Mouse (Mus musculus) lung, embryonic 16.5 days (tissue): Measurements from ENCODE around the gene Tlr7. TPM values are rescaled to one million over a fixed set of nuclear protein-coding genes. Genes with fewer than 3 reads are reported as not detected.
A peak's percentile ranks its signal among the peaks of the same experiment; 100 is the strongest.
"Not testable (repeated sequence)": the region's sequence is repeated elsewhere in the genome, so short reads cannot be mapped to it uniquely, and the experiment has no call there.

ENCODE experiments used
- ATAC-seq: fragments of 200-750 bp; cut with Nextera tagmentation; 2 replicates; pipeline ENCODE4 v1.8.0; 2017; ENCODE audit warnings: low read depth, mild to moderate bottlenecking, moderate library complexity
- H3K27ac ChIP-seq: fragments of 300-500 bp; sonication (generic); 2 replicates; pipeline ENCODE4 v1.5.1; 2014; ENCODE audit warnings: mild to moderate bottlenecking, control low read depth, low read length
- H3K27me3 ChIP-seq: fragments of 300-500 bp; sonication (generic); 2 replicates; pipeline ENCODE4 v1.6.1; 2014; ENCODE audit warnings: low read depth, low read length, mixed read lengths; ENCODE audit not compliant: control insufficient read depth, insufficient read depth
- H3K36me3 ChIP-seq: fragments of 300-500 bp; sonication (generic); 2 replicates; pipeline ENCODE4 v1.6.1; 2014; ENCODE audit warnings: low read length; ENCODE audit not compliant: control insufficient read depth, insufficient read depth
- H3K4me1 ChIP-seq: fragments of 300-500 bp; sonication (generic); replicated peaks from 2 replicates; pipeline ENCODE4 v1.6.1; 2014; ENCODE audit warnings: low read length, mixed read lengths; ENCODE audit not compliant: control insufficient read depth, insufficient read depth
- H3K4me2 ChIP-seq: fragments of 300-500 bp; sonication (generic); 2 replicates; pipeline ENCODE4 v1.6.1; 2014; ENCODE audit warnings: low read depth, low read length, control low read depth
- H3K4me3 ChIP-seq: fragments of 300-500 bp; sonication (generic); 2 replicates; pipeline ENCODE4 v1.5.1; 2014; ENCODE audit warnings: mild to moderate bottlenecking, low read length, control low read depth
- H3K9ac ChIP-seq: fragments of 300-500 bp; sonication (generic); 2 replicates; pipeline ENCODE4 v1.6.1; 2014; ENCODE audit warnings: low read length, control low read depth
- H3K9me3 ChIP-seq: fragments of 300-500 bp; sonication (generic); 2 replicates; pipeline ENCODE4 v1.6.1; 2016; ENCODE audit warnings: low read length; ENCODE audit not compliant: control insufficient read depth
- WGBS: fragments of 180-500 bp; shearing (Covaris S2); extraction: QIAGEN DNeasy Blood & Tissue Kit; methylation state at CpG from one replicate; pipeline ENCODE4 v1.1.7; 2014; 5-methylcytosine and 5-hydroxymethylcytosine counted together
- polyA plus RNA-seq: library from polyadenylated mRNA; unstranded; fragments of >200 nt; fragmentation: Nextera tagmentation; extraction: Ambion mirVana; gene quantifications from 2 replicates; pipeline ENCODE4 v1.2.1, GENCODE M21; 2015

Tlr7 gene
- polyA plus RNA-seq, 1 experiment from 2014 or later, result 0.55 TPM

DNA sequence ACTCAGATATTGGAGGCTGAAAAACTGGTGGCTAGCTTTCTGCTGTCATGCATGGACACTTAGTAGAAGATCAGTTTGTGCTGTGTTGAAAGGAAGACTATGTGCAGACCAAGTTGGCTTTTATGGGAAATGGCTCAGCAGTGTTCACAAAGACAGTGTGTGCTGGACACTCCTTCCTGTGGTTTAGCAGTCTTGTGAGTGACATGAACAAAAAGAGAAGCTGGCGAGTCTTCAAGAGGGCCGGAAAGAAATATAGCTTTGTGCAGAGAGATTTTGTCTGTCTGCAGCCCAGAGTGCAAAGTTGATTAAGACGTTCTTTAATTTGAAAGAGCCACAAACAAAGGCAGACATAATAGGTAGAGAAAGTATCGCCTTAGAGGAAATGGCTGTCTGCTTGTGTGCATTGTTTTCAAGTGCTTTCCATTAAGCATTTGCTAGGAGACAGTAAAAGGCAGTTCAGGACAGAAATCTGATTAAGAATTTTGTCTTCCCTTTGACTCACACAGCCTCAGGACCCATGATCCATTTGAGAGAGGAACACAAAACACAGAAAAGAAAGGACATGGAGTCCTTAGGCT lies 11.4 kb downstream of the Tlr7 start:
- no peaks in the 10 kb centered on the region for H3K36me3 ChIP-seq
- no peaks in the 10 kb centered on the region for H3K4me1 ChIP-seq
- H3K4me2 ChIP-seq, result no peak overlapping the region
- ATAC-seq, result no peak
- H3K9me3 ChIP-seq, result no peaks in the 10 kb centered on the region
- no peak overlapping the region for H3K27ac ChIP-seq
- H3K4me3 ChIP-seq, result no peak overlapping the region
- WGBS, result 49% methylated on average over 4 of the region's 4 CpGs
- H3K9ac ChIP-seq, result no peak overlapping the region
- no peaks in the 10 kb centered on the region; the same call in none of the 2 replicates for H3K27me3 ChIP-seq

DNA sequence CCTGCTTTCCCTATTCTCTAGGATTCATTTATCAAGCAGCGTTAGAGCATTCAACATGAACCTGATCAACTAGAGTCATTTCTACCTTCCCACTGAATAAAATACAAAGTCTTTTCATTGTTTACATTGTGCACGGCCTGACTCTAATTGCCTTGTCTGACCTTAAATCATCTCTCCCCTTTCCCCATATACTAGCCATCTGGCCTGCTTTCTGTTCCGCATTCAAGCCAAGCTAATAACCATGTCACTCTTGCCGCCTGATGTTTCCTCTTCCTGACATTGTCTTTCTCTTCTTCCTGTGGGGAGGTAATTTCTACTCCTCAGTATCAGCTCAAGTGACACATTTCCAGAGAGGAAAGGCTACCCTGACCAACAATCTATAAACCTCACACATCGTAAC lies 14.6 kb downstream of the Tlr7 start:
- Histone ChIP-seq H3K4me2 (no peak overlapping the region), H3K27me3 (no peaks in the 10 kb centered on the region; the same call in none of the 2 replicates)
- WGBS, result 64% methylated on average over 5 of the region's 5 CpGs

DNA sequence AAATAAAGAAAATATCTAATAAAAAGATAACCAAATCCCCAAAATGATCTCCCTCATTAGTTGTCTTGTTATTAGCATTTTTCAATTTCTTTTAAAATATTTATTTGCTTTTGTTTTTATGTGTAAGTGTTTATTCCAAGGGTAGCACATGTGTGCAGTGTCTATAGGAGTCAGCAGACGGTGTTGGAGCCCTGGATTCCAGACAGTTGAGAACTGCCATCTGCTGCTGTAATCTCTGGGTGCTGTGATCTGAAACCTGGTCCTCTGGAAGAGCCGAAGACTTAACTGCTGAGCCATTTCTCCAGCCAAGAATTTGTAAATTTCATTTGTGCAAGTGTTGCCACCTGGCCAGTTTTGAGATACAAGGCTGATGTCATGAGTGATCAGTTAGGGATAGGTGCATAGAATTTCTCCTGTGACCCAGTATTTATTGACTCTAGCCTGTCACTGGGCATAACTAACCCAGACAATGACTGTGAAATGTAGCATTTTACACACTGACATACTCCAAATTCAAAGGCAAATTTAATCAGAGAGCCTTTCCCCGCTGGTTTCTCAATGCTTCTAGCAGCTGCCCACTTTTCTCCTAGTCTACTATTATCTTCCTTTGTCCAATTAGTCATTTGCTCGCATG lies 15.1 kb downstream of the Tlr7 start:
- H3K27me3 ChIP-seq, result no peaks in the 10 kb centered on the region; the same call in none of the 2 replicates
- no peaks in the 10 kb centered on the region for H3K4me1 ChIP-seq
- no peak overlapping the region for H3K4me3 ChIP-seq
- no peak overlapping the region for H3K9ac ChIP-seq
- WGBS, result 60% methylated on average over 4 of the region's 4 CpGs
- H3K27ac ChIP-seq, result no peak overlapping the region
- ATAC-seq, result no peak
- H3K9me3 ChIP-seq, result no peaks in the 10 kb centered on the region
- H3K4me2 ChIP-seq, result no peak overlapping the region
- H3K36me3 ChIP-seq, result no peaks in the 10 kb centered on the region

More for the DNA sequence above, 14.6 kb downstream of the Tlr7 start:
- H3K9ac ChIP-seq, result no peak overlapping the region
- no peak for ATAC-seq
- no peak overlapping the region for H3K4me3 ChIP-seq
- H3K27ac ChIP-seq, result no peak overlapping the region
- no peaks in the 10 kb centered on the region for H3K4me1 ChIP-seq
- no peaks in the 10 kb centered on the region for H3K9me3 ChIP-seq
- H3K36me3 ChIP-seq, result no peaks in the 10 kb centered on the region

GRCm38 (mm10) chrX:167302061-167302460 lies 28.3 kb downstream of the Tlr7 start:
- not testable (repeated sequence) for ATAC-seq

DNA sequence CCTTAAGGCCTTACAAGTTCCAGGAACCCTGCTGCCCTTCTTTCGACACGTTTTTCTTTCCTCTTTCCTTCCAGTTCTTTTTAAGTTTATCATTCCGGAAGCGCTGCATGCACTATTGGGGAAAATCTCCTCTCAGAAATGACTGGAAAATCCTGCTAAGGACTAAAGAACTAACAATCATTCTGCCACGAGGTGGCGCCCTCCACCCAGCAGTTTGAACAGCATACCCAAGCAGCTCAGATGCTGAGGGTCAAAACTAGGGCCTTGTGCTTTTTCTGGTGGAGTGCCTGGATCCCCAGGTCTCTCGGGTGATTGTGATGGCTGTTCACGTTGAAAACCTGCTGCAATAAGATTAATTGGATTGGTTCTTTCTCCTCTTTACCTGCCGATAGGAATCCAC lies 53.4 kb downstream of the Tlr7 start:
- ATAC-seq, result peak; percentile 54; the same call in 1 of the 2 replicates
- peak overlapping the region; percentile 48 for H3K4me2 ChIP-seq
- H3K27ac ChIP-seq, result no peak overlapping the region
- no peaks in the 10 kb centered on the region for H3K4me1 ChIP-seq
- WGBS, result 18% methylated on average over 9 of the region's 9 CpGs
- H3K9me3 ChIP-seq, result no peaks in the 10 kb centered on the region
- H3K36me3 ChIP-seq, result no peaks in the 10 kb centered on the region
- H3K27me3 ChIP-seq, result no peaks in the 10 kb centered on the region
- peak overlapping the region; percentile 39 for H3K4me3 ChIP-seq
- peak overlapping the region; percentile 51; the same call in 1 of the 2 replicates for H3K9ac ChIP-seq

More at GRCm38 (mm10) chrX:167302061-167302460, 28.3 kb downstream of the Tlr7 start:
- H3K27ac ChIP-seq, H3K9me3 ChIP-seq, H3K9ac ChIP-seq, H3K4me3 ChIP-seq, H3K4me1 ChIP-seq, H3K36me3 ChIP-seq, H3K4me2 ChIP-seq, H3K27me3 ChIP-seq: not testable (repeated sequence)
- WGBS, result no CpG with 5 or more reads among the region's 1 CpGs

- H3K9ac ChIP-seq, result peak overlapping the region; percentile 51; the same call in 1 of the 2 replicates
Measured at GRCm38 (mm10) chrX:167276551-167276950, 53.8 kb downstream of the Tlr7 start.

GRCm38 (mm10) chrX:167264086-167264485 lies 66.3 kb downstream of the Tlr7 start, which contains the start of gene Tlr8:
Gene Tlr8, minus strand, starts transcription at chrX:167264329.
- WGBS, result 56% methylated on average over 4 of the region's 4 CpGs
- Histone ChIP-seq H3K27me3 (peaks cover 2% of the 10 kb centered on the region; the same call in 1 of the 2 replicates), H3K36me3 (no peaks in the 10 kb centered on the region), H3K4me2 (no peak within 1 kb of the TSS), H3K9ac (no peak within 1 kb of the TSS), H3K9me3 (no peaks in the 10 kb centered on the region), H3K4me3 (no peak within 1 kb of the TSS), H3K27ac (no peak within 1 kb of the TSS), H3K4me1 (no peaks in the 10 kb centered on the region)
- ATAC-seq, result no peak

More at GRCm38 (mm10) chrX:167276551-167276950, 53.8 kb downstream of the Tlr7 start:
- H3K36me3 ChIP-seq, result no peaks in the 10 kb centered on the region
- no peaks in the 10 kb centered on the region for H3K4me1 ChIP-seq
- H3K27ac ChIP-seq, result no peak overlapping the region
- no peaks in the 10 kb centered on the region for H3K9me3 ChIP-seq
- no peak for ATAC-seq
- 47% methylated on average over 10 of the region's 10 CpGs for WGBS
- H3K4me2 ChIP-seq, result peak overlapping the region; percentile 48
- no peaks in the 10 kb centered on the region for H3K27me3 ChIP-seq
- H3K4me3 ChIP-seq, result peak overlapping the region; percentile 39

GRCm38 (mm10) chrX:167263530-167263929 lies 66.8 kb downstream of the Tlr7 start:
- Histone ChIP-seq H3K27me3 (peaks cover 2% of the 10 kb centered on the region; the same call in 1 of the 2 replicates), H3K4me1 (no peaks in the 10 kb centered on the region), H3K9me3 (no peaks in the 10 kb centered on the region), H3K9ac (no peak overlapping the region), H3K4me3 (no peak overlapping the region), H3K27ac (no peak overlapping the region), H3K4me2 (no peak overlapping the region), H3K36me3 (no peaks in the 10 kb centered on the region)
- no peak for ATAC-seq
- WGBS, result 76% methylated on average over 4 of the region's 4 CpGs
